Mouse (Mus musculus): ENCODE measurements around the gene Kars. TPM values are rescaled to one million over a fixed set of nuclear protein-coding genes. Genes with fewer than 3 reads are reported as not detected.

Gene Kars
- total RNA-seq (2021), result 10 to 100 TPM; 91.1 to 95.3 TPM

- DNase-seq, result peak; percentile 96 to 98
- intact Hi-C loops (cut with DNase I), result no loop called here
These were observed at the start of gene Kars, which contains the start of gene Terf2ip for GRCm38 (mm10) chr8:112010997-112011815. Kars (minus strand) TSS chr8:112011323. Terf2ip (plus strand) TSS chr8:112011398.

- intact Hi-C loops (cut with DNase I), result no loop called here
These were observed 43.3 kb upstream of the Kars start for GRCm38 (mm10) chr8:112054456-112054855.

GRCm38 (mm10) chr8:112051537-112051936 is 40.4 kb upstream of the Kars start:
- no peak for DNase-seq
- intact Hi-C loops (cut with DNase I), result no loop called here

More at GRCm38 (mm10) chr8:112054456-112054855, 43.3 kb upstream of the Kars start:
- DNase-seq, result no peak

DNA sequence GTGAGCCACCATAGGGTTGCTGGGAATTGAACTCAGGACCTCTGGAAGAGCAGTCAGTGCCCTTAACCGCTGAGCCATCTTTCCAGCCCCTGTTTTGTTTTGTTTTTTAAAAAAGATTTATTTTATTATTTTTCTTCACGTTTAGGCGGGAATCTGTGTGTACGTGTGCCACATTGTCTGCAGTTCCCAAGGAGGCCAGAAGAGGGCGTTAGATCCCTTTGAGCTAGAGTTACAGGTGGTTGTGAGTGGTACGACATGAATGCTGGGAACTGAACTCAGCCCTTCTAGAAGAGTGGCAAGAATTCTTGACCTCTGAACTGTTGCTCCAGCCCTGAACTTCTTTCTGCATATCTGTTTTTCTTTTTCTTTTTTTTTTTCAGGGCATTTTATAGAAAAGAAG is 38.9 kb upstream of the Kars start:
- intact Hi-C loops (cut with DNase I), result no loop called here

DNA sequence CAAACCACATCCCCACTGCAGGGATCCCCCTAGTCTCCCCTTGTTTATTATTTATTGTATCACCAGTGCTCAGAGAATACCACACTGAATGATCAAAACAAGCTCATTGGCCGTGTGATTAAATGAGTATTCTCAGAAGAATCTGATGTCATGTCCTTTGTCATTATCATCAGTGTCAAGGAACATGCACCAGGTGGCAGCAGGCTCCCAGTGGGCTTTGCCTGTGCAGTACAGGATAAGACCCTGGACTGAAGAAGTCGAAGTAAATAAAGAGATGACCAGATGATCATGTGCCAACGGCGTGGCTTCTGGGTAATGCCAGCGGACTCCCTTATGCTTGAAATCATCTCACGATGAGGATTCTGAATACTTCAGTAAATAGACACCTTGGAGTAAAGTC is 37.2 kb upstream of the Kars start:
- no peak for DNase-seq
- intact Hi-C loops (cut with DNase I), result no loop called here

More for the DNA sequence above, 38.9 kb upstream of the Kars start:
- no peak for DNase-seq

DNA sequence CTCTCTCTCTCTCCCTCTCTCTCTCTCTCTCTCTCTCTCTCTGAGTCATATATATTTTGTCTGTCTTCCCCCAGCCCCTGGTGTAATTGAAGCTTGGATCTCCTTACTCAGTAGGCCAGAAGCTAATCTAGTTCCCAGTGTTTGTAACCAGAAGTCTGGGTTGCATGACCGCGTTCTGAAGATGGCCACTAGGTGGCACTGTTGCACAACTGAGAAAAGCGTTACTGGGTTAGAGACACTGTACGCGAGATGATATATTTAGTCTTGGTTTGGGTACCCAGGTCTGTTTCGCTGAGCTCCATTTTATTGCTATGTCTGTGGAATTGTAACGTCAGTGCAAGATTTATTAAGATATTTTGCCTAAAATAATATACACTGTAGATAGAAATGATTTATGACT is 34.8 kb upstream of the Kars start:
- DNase-seq, result peak; percentile 79 to 89
- intact Hi-C loops (cut with DNase I), result loop anchor here (1.0 kb wide), 2 partner anchors 926 to 1586 kb away; no protein-coding TSS in a partner anchor

- intact Hi-C loops (cut with DNase I), result no loop called here
- DNase-seq, result no peak
These were observed 34.1 kb upstream of the Kars start for GRCm38 (mm10) chr8:112045182-112045581.

GRCm38 (mm10) chr8:112037521-112037920 is 26.4 kb upstream of the Kars start:
- no peak for DNase-seq
- intact Hi-C loops (cut with DNase I), result no loop called here

DNA sequence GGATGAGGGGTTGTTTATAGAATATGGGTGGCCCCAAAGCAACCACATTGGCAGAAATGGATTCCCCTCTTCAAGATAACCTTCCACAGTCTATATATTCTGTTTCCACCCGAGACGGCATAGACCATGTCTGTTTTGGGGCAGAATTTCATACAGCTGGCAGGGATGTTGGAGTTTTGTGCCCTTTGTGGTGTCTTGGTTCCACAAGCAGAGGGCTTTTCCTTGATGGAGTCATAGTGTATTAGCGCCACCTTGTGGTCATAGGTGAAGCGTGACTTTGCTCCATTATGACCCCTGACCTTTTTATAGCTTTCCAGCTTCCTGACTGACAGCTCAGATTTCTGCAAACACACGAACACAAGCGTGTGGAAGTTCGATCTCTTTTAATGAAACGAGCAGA is 23.5 kb upstream of the Kars start:
- intact Hi-C loops (cut with DNase I), result loop anchor here (2.0 kb wide), 1 partner anchor 154 kb away; no protein-coding TSS in a partner anchor
- DNase-seq, result peak; percentile 37 to 59

GRCm38 (mm10) chr8:112033071-112033470 is 21.9 kb upstream of the Kars start:
- intact Hi-C loops (cut with DNase I), result no loop called here
- DNase-seq, result no peak

- DNase-seq, result no peak
- intact Hi-C loops (cut with DNase I), result no loop called here
These were observed 19.5 kb upstream of the Kars start for GRCm38 (mm10) chr8:112030663-112031062.

DNA sequence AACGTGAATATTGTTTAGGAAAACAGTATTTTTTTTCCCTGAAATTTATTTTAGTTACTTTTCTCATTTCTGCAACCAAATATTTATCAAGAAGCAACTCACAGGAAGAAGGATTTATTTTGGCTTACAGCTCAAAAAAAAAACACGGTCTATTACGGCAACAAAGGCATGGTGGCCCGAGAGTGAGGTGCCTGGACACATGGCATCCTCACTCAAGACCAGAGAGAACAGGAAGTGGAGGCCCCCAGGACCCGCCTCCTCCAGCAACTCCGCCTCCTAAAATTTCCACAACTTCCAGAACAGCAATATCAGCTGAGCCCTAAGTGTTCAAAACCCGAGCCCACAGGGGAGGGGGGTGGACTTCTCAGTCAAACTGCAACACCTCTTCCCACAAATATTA is 18.3 kb upstream of the Kars start:
- no peak for DNase-seq
- intact Hi-C loops (cut with DNase I), result no loop called here

- intact Hi-C loops (cut with DNase I), result no loop called here
These were observed 3.8 kb upstream of the Kars start, which contains the start of gene Gm6793 for GRCm38 (mm10) chr8:112014936-112015335. Gm6793 (minus strand) TSS chr8:112015036.

DNA sequence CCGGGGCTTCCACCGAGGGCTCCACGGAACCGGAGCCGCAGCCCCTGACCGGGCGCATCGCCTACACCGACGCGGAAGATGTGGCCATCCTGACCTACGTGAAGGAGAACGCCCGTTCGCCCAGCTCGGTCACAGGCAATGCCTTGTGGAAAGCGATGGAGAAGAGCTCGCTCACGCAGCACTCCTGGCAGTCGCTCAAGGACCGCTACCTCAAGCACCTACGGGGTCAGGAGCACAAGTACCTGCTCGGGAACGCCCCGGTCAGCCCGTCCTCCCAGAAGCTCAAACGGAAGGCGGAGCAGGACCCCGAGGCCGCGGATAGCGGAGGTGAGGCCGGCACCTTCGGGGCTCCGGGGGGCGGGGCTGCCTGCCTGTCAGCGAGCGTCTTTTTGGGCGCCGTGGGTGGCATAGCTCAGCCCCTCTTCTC is 706 bp upstream of the Kars start:
- DNase-seq, result peak; percentile 38 to 51
- intact Hi-C loops (cut with DNase I), result no loop called here

More at GRCm38 (mm10) chr8:112014936-112015335, 3.8 kb upstream of the Kars start, which contains the start of gene Gm6793:
- DNase-seq, result no peak

GRCm38 (mm10) chr8:112009558-112009957 is 1.6 kb downstream of the Kars start:
- intact Hi-C loops (cut with DNase I), result no loop called here
- no peak for DNase-seq

- no peak for DNase-seq
- intact Hi-C loops (cut with DNase I), result no loop called here
These were observed 3.5 kb downstream of the Kars start for GRCm38 (mm10) chr8:112007669-112008068.

DNA sequence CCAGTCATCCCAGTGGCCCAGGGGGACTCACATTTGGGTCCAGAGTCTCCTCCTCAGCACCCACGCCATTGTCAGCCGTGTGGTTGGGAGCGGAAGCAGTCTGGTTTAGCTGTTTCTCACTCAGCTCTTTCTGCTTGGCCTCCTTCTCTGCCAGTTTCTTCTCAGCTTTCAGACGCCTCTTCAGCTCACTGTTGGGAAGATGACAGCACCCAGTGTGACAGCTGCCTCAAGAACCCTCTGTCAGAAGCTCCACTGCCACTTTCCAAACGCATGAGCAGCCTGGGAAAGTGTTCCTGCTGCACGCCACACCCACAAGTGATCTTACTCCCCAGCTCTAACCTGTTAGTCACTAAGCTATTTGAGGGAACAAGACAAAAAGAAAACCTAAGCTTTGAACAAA is 5.5 kb downstream of the Kars start:
- intact Hi-C loops (cut with DNase I), result no loop called here
- no peak for DNase-seq

DNA sequence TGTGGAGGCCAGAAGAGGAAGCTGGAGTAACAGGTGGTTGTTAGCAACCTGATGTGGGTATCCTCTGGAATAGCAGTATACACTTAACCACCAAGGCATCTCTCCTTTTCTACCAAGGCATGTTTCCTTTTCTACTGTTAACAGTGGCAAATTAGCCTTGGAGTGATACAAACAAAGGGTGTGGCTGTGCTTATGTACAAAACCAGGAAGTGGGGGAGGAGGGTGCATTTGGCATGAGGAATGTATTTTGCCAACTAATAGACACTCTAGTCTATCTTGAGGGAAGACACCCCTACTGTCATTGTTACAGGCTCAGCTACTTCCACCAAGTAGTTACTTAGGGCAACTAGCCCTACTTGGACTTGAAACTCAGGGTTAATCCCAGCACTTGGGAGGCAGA is 6.4 kb downstream of the Kars start:
- no peak for DNase-seq
- intact Hi-C loops (cut with DNase I), result no loop called here

GRCm38 (mm10) chr8:111992703-111993039 is 18.5 kb downstream of the Kars start:
- intact Hi-C loops (cut with DNase I), result loop anchor here (5.0 kb wide), 2 partner anchors 50 to 315 kb away; partner anchors contain the start of gene Gabarapl2
- no peak for DNase-seq

- intact Hi-C loops (cut with DNase I), result loop anchor here (5.0 kb wide), 2 partner anchors 50 to 315 kb away; partner anchors contain the start of gene Gabarapl2
- DNase-seq, result peak; percentile 86 to 92
These were observed 19.0 kb downstream of the Kars start, which contains the start of gene Adat1 for GRCm38 (mm10) chr8:111992013-111992702. Adat1 (minus strand) TSS chr8:111992302.

DNA sequence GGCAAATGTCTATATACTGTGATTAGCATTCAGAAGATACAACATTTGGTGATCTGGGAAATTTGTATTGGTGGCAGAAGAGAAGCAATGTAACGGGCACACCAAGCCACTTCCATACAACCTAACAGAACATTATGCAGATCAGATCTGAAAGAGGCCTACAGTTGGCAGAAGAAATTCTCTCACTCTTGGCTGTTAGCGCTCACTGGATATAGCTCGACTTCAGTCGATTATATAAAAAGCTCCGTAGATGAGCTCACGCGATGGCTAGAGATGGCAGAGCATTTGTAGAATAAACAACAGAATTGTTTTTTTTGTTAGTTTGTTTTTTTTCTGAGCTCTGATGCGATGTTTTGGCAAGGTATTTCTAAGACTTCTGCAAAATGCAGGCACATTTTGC is 19.8 kb downstream of the Kars start:
- no peak for DNase-seq
- intact Hi-C loops (cut with DNase I), result loop anchor here (5.0 kb wide), 2 partner anchors 49 to 314 kb away; partner anchors contain the start of gene Gabarapl2

All from heart, postnatal 10 days (tissue).